Mouse (Mus musculus) lung, embryonic 15.5 days (tissue): ENCODE measurements at regions not wholly inside any gene's neighbourhood (a gene's known extent, or its start where the extent isn't known, plus 50 kb on each side); places are given as distances from the start of the nearest gene placed in this dataset.

Experiments
- ATAC-seq: fragments of 200-750 bp; cut with Nextera tagmentation; 2 replicates; pipeline ENCODE4 v1.8.0; 2017; ENCODE audit warnings: moderate number of reproducible peaks, borderline replicate concordance; ENCODE audit not compliant: low FRiP score, low TSS enrichment; ENCODE audit errors: extremely low read depth
- H3K27ac ChIP-seq: fragments of 300-500 bp; sonication (generic); 2 replicates; pipeline ENCODE4 v1.5.1; 2015; ENCODE audit warnings: moderate library complexity, mild to moderate bottlenecking, inconsistent platforms
- H3K27me3 ChIP-seq: fragments of 300-500 bp; sonication (generic); 2 replicates; pipeline ENCODE4 v1.6.1; 2015; ENCODE audit warnings: inconsistent platforms
- H3K36me3 ChIP-seq: fragments of 300-500 bp; sonication (generic); 2 replicates; pipeline ENCODE4 v1.6.1; 2015; ENCODE audit warnings: inconsistent platforms
- H3K4me1 ChIP-seq: fragments of 300-500 bp; sonication (generic); 2 replicates; pipeline ENCODE4 v1.6.1; 2015; ENCODE audit warnings: inconsistent platforms
- H3K4me2 ChIP-seq: fragments of 300-500 bp; sonication (generic); 2 replicates; pipeline ENCODE4 v1.6.1; 2015; ENCODE audit warnings: inconsistent platforms, mild to moderate bottlenecking, moderate library complexity
- H3K4me3 ChIP-seq: fragments of 300-500 bp; sonication (generic); 2 replicates; pipeline ENCODE4 v1.5.1; 2015; ENCODE audit warnings: mild to moderate bottlenecking, inconsistent platforms
- H3K9ac ChIP-seq: fragments of 300-500 bp; sonication (generic); 2 replicates; pipeline ENCODE4 v1.6.1; 2015; ENCODE audit warnings: inconsistent platforms
- H3K9me3 ChIP-seq: fragments of 300-500 bp; sonication (generic); 2 replicates; pipeline ENCODE4 v1.6.1; 2016; ENCODE audit warnings: inconsistent platforms
- WGBS: fragments of 180-500 bp; shearing (Covaris S2); methylation state at CpG from one replicate; pipeline ENCODE4 v1.1.7; 2015; 5-methylcytosine and 5-hydroxymethylcytosine counted together

DNA sequence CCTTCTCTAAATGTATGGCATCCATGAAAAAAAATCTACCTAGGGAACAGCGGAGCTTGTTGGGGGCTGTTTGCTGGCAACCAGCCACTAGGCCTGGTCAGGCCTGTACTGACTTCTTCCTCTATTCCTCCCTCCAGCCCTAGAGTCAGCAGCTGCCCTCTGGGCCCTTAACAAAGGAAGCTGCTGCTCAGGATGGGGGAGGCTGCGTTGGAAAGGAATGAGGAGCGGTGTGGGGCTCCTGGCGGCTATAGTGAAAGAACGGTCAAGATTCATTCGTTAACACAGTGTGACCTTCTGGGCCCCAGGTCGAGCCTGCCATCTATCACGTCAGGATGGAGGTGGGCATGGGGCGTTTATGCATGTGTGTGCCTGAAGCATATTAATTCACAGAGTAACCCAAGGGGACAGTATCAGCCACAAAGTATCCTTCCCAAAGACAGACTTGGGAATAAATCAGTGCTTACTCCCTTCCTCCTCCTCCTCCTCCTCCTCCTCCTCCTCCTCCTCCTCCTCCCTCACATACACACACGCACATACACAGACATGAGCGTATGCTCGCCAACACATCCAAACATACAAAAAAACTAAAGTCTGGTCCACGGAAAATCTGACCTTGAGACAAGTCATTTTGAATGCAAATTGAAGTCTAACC lies 202.6 kb downstream of the Sox11 start:
- peak; percentile 54; the same call in 1 of the 2 replicates for ATAC-seq
- Histone ChIP-seq H3K36me3 (no peaks in the 10 kb centered on the region), H3K27ac (no peak overlapping the region), H3K4me3 (no peak overlapping the region), H3K27me3 (no peaks in the 10 kb centered on the region), H3K4me1 (peaks cover 25% of the 10 kb centered on the region), H3K9me3 (no peaks in the 10 kb centered on the region), H3K9ac (no peak overlapping the region), H3K4me2 (no peak overlapping the region)
- WGBS, result 41% methylated on average over 12 of the region's 13 CpGs

DNA sequence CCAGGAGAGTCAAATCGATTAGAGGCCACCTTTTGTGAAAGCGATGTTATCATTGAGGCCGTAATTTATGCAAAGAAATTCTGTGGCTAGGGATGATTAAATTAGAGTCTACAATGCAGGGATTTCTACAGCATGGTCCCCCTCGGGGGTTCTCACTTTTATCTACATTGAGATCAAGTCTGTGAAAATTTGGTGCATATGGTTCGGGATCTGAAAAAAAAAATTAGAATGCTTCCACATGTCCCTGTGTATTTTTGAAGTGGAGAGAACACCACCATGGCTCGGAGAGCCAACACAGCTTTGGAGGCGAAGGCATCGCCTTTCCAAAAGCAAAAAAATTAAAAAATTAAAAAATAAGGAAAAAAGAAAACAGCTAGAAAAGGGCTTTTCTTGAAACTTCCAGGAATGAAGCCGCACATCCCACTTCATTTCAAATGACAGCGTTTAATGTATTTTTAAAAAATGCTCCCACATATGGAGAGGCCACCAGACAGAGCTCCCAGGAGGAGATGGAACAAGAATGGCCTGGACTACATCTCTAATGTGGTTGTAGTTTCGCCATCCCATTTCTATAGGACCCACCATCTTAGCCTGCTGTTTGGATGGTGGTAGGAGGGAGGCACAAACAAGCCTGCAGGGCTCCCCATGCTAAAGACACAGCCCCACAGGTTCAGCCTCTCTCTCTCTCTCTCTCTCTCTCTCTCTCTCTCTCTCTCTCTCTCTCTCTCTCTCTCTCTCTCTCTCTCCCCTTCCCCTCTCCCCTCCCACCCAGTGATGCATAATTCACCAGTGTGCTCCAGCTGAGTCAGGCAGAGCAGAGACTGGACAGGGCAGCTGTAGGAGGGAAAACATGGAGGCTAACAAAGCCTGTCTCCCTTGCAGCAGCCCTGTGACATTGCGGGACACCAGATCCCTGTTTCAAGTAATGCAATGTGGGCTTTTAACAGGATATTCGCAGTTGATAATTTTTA lies 203.4 kb downstream of the Sox11 start:
- H3K9me3 ChIP-seq, result no peaks in the 10 kb centered on the region
- no peak overlapping the region for H3K9ac ChIP-seq
- H3K27ac ChIP-seq, result no peak overlapping the region
- no peak overlapping the region for H3K4me2 ChIP-seq
- H3K4me3 ChIP-seq, result no peak overlapping the region
- 73% methylated on average over 13 of the region's 13 CpGs for WGBS
- H3K36me3 ChIP-seq, result no peaks in the 10 kb centered on the region
- H3K27me3 ChIP-seq, result no peaks in the 10 kb centered on the region
- peaks cover 25% of the 10 kb centered on the region for H3K4me1 ChIP-seq
- ATAC-seq, result no peak

DNA sequence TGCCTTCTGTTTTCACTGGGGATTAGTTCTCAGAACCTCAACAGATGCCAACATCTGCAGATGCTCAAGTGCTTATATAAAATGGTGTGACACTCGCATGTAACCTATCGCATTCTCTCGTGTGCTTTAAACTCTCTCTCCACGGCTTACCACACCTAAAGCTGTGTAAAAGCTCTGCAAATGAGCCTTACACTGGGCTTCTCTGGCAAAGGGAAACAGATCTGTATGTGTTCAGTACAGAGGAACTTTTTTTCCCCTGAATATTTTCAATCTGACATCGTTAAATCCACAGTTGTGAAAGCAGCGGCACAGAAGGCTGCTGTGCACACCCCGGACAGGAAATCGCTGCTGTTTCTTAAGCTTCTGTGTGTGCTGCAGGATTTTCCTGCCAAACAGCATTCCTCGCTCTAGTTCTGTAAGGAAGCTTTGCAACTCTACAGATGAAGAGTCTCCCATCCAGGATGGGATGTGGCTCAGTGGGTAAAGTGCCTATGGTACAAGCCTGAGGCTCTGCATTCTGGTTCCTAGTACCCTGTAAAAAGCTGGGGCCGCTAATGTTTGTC lies 206.3 kb downstream of the Sox11 start:
- WGBS, result 14% methylated on average over 10 of the region's 10 CpGs
- Histone ChIP-seq H3K4me2 (peak overlapping the region; percentile 45), H3K4me3 (no peak overlapping the region), H3K4me1 (peaks cover 25% of the 10 kb centered on the region), H3K27me3 (no peaks in the 10 kb centered on the region), H3K9ac (no peak overlapping the region), H3K9me3 (no peaks in the 10 kb centered on the region), H3K36me3 (no peaks in the 10 kb centered on the region), H3K27ac (peak overlapping the region; percentile 75)
- peak; percentile 75; the same call in 1 of the 2 replicates for ATAC-seq

DNA sequence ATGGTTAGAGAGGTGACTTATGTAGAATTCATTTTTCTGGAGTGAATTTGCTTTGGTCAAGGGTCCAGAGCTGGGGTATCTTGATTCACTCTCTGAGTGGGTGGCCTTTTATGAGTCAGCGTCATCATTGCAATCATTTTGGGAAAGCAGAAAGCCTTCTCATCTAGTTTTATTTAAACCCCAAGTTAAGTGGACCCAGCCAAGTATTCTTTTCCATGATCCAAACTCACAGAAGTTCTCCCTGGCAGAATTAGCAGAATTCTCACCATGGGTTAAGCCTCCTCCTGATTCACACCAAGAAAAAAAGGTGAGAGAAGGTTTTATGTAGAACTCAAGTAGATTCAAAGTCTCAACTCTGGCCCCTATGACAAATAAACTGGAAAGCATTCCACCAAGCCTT lies 211.8 kb downstream of the Sox11 start:
- no peaks in the 10 kb centered on the region for H3K36me3 ChIP-seq
- H3K4me3 ChIP-seq, result no peak overlapping the region
- H3K9ac ChIP-seq, result no peak overlapping the region
- WGBS, result 92% methylated on average over 1 of the region's 1 CpGs
- no peak overlapping the region for H3K27ac ChIP-seq
- no peak overlapping the region for H3K4me2 ChIP-seq
- ATAC-seq, result no peak
- peaks cover 5% of the 10 kb centered on the region; the same call in 1 of the 2 replicates for H3K4me1 ChIP-seq
- H3K27me3 ChIP-seq, result no peaks in the 10 kb centered on the region
- no peaks in the 10 kb centered on the region for H3K9me3 ChIP-seq

DNA sequence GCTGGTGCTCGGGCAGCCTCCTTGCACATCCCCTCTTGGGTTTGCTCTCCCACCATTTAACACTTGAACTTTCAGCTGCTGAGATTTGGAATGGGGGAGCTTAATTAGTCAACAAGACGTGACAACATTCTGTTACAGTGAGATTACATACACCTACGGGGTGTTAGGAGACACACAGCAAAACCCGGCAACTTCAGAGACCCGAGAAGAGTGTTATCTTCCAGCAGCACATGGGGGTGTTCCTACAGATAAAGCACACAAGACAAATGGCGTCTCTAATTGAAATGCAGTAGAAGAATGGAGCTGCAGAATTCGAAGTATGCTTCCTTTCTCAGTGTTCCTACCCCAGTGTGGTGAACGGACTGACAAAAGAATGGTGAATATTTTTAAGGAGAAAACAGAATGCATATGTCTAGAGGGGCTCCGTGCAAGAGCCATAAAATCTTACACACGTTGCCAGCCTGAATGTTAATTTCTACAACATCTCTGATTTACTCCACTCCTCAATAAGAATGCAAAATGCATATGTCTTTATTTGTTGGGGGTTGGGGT lies 215.2 kb downstream of the Sox11 start:
- Histone ChIP-seq H3K27ac (no peak overlapping the region), H3K4me2 (no peak overlapping the region), H3K36me3 (no peaks in the 10 kb centered on the region), H3K4me3 (no peak overlapping the region), H3K9ac (no peak overlapping the region), H3K27me3 (no peaks in the 10 kb centered on the region), H3K9me3 (no peaks in the 10 kb centered on the region), H3K4me1 (no peaks in the 10 kb centered on the region)
- WGBS, result 21% methylated on average over 10 of the region's 10 CpGs
- no peak for ATAC-seq

DNA sequence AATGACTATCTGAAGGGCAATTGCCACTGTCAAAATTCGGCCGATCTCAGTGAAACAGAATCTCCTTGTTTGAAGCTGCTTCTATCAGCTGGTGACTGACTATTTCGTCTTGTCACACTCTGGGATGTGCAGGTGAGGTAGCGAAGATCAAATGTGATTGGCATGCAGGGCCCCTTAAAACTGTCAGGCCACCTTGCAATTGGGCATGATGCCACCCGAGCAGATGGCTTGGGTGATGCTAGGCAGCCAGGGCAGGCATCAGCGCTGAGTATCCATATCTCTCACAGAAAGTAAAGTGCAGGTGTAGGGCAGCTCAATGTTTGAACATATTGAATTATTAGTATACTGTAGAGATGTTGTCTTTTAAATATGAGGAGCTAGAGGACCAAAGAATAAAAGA lies 223.8 kb downstream of the Sox11 start:
- H3K4me1 ChIP-seq, result no peaks in the 10 kb centered on the region
- 79% methylated on average over 6 of the region's 6 CpGs for WGBS
- H3K27ac ChIP-seq, result no peak overlapping the region
- no peaks in the 10 kb centered on the region for H3K36me3 ChIP-seq
- no peaks in the 10 kb centered on the region for H3K27me3 ChIP-seq
- H3K4me3 ChIP-seq, result no peak overlapping the region
- no peak overlapping the region for H3K4me2 ChIP-seq
- H3K9me3 ChIP-seq, result no peaks in the 10 kb centered on the region
- no peak overlapping the region for H3K9ac ChIP-seq
- ATAC-seq, result no peak

DNA sequence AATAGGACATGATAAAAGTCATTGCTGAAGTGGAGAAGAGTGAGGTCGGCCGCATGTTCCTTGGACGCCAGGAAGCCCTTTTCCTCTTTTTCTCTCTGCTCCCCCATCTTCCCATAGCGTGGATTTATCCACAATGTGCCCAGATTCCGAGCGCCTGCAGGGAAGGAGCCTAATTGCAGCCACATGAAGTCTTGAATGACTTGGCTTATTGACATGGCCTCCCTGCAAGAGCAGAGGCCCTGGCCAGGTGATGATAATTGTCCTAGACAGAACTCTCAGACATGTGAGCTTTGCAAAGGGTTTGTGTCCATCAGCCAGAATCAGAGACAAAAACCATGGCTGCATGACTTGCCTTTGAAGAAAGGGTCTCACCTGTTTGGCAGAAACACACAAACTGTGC lies 227.0 kb downstream of the Sox11 start:
- Histone ChIP-seq H3K4me1 (no peaks in the 10 kb centered on the region), H3K27me3 (no peaks in the 10 kb centered on the region), H3K27ac (no peak overlapping the region), H3K4me2 (no peak overlapping the region), H3K36me3 (no peaks in the 10 kb centered on the region), H3K9me3 (no peaks in the 10 kb centered on the region), H3K4me3 (no peak overlapping the region), H3K9ac (no peak overlapping the region)
- 86% methylated on average over 6 of the region's 6 CpGs for WGBS
- no peak for ATAC-seq

DNA sequence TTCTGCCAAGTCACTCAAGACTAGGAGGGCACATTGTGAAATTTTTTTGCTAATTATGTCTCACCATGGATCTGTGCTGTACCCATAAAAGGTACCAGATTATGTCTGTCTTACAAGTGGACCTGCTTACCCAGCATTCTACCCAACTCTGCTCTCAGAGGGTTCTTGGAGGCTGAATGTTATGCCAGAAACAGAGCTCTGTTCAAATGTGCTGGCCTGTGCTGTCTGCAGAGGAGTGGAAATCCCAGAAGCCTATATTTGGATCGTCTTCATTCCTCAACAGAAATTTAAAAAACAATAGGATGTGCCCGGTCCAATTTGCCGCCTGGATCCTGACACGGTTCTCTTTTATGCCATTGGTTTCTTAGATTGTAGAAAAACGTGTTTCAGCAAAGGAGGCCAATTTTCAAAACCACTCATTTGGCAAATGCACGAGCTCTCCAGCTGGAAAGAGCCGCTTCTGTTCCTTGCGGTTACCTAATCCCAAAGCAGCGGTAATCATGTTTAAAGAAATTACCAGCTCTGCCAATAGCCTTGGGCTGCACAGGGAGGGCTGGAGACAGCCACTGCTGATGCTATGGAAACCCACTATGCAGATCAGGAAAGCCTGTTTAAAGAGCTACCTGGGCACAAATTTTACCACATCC lies 237.3 kb downstream of the Sox11 start:
- ATAC-seq, result no peak
- Histone ChIP-seq H3K36me3 (no peaks in the 10 kb centered on the region), H3K27me3 (no peaks in the 10 kb centered on the region), H3K4me1 (no peaks in the 10 kb centered on the region), H3K9me3 (no peaks in the 10 kb centered on the region), H3K27ac (no peak overlapping the region), H3K9ac (no peak overlapping the region), H3K4me2 (no peak overlapping the region), H3K4me3 (no peak overlapping the region)
- WGBS, result 82% methylated on average over 9 of the region's 9 CpGs

DNA sequence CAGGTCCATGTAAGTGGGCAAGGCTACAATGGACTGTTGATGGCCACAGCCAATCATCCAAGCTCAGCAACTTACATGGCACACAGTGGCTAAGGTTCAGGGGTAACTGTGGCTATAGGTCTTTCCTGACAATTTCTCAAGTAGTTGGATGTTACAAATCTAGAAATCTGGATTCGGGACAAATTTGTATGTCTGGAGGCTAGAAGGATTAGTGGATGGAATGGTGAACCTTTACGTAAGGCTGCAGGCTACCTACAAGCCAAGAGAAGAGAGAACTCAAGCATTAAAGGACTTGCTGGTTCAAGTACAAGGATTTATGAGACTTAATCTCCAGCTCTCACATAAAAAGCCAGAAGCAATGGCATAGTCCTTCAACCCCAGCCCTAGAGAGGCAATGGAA lies 239.4 kb downstream of the Sox11 start:
- Histone ChIP-seq H3K4me2 (no peak overlapping the region), H3K4me1 (no peaks in the 10 kb centered on the region), H3K9me3 (no peaks in the 10 kb centered on the region), H3K9ac (no peak overlapping the region), H3K27me3 (no peaks in the 10 kb centered on the region), H3K27ac (no peak overlapping the region), H3K36me3 (no peaks in the 10 kb centered on the region), H3K4me3 (no peak overlapping the region)
- 86% methylated on average over 2 of the region's 2 CpGs for WGBS
- no peak for ATAC-seq

DNA sequence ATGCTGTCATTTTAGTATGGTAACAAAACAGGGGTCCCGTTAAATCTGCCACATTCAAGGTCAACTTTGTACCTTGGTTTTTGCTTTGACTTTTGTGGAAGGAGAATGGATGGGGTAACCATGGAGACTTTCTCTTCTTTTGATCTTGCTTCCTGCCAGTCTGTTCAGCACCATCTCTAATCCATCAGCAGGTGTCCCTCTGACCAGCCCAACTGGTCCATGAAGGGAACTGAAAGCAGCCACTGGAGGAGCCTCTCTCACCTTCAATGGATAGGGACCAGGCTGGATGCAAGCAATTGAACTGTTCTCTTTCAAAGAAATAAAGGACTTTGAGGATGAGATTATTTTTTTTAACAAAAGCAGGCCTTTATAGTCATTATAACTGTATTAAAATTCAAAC lies 253.2 kb downstream of the Sox11 start:
- ATAC-seq, result no peak
- H3K36me3 ChIP-seq, result no peaks in the 10 kb centered on the region
- no peak overlapping the region for H3K9ac ChIP-seq
- no peaks in the 10 kb centered on the region for H3K4me1 ChIP-seq
- H3K9me3 ChIP-seq, result no peaks in the 10 kb centered on the region
- no peak overlapping the region for H3K27ac ChIP-seq
- no peak overlapping the region for H3K4me3 ChIP-seq
- H3K4me2 ChIP-seq, result no peak overlapping the region
- 86% methylated on average over 1 of the region's 1 CpGs for WGBS
- no peaks in the 10 kb centered on the region for H3K27me3 ChIP-seq

DNA sequence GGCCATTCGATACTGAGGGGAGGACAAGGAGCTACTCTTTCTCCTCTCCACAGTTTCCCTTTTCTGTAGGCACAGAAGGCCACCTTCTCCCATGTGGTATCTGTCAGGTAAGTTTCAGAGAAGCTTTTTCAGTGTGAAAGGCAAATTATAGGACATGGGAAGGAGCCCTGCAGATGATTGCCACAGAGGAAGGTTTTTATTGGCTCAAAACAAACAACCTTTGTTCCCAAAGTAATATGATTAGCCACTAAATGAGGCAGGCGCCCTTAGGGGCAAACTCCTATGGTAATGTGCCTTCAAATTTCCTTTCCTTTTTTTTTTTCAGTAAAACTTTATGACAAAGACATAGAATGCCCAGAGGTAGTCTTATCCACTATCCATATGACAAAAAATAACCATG lies 256.5 kb downstream of the Sox11 start:
- Histone ChIP-seq H3K4me3 (no peak overlapping the region), H3K36me3 (no peaks in the 10 kb centered on the region)
- 83% methylated on average over 2 of the region's 2 CpGs for WGBS

More for the DNA sequence above, 256.5 kb downstream of the Sox11 start:
- no peak overlapping the region for H3K27ac ChIP-seq
- no peak overlapping the region for H3K9ac ChIP-seq
- H3K9me3 ChIP-seq, result no peaks in the 10 kb centered on the region
- no peaks in the 10 kb centered on the region for H3K27me3 ChIP-seq
- ATAC-seq, result no peak
- H3K4me2 ChIP-seq, result no peak overlapping the region
- peaks cover 10% of the 10 kb centered on the region for H3K4me1 ChIP-seq
